Mouse (Mus musculus): ENCODE measurements around the gene Acsf2.

GRCm38 (mm10) chr11:94563383-94563782 is 38.3 kb downstream of the Acsf2 start:
- TF ChIP-seq POLR2A (IDR thresholded peaks at IDR 0.05; ENCODE audit: low read depth, low read length) (no peak), CTCF (IDR thresholded peaks at IDR 0.05; ENCODE audit: extremely low read depth, insufficient read length, insufficient replicate concordance, low read depth, low read length) (no peak)
